Mouse (Mus musculus): Measurements from ENCODE around the gene Olfr1382.
"Not testable (repeated sequence)": the region's sequence is repeated elsewhere in the genome, so short reads cannot be mapped to it uniquely, and the experiment has no call there.

Gene Olfr1382

GRCm38 (mm10) chr11:49527947-49528346 lies at the start of gene Olfr1382:
Gene Olfr1382 (plus strand): TSS chr11:49528247.
- DNase-seq: no peak

GRCm38 (mm10) chr11:49485973-49486372 lies 42.1 kb upstream of the Olfr1382 start:
- peak; percentile 9 for DNase-seq

- DNase-seq: not testable (repeated sequence)
Measured at GRCm38 (mm10) chr11:49488770-49489169, 39.3 kb upstream of the Olfr1382 start, which contains the start of gene Olfr1385. Gene Olfr1385 (plus strand): TSS chr11:49489070.

- DNase-seq: no peak
Measured at GRCm38 (mm10) chr11:49518086-49518485, 10.0 kb upstream of the Olfr1382 start.

- no peak for DNase-seq
Measured at GRCm38 (mm10) chr11:49519348-49519747, 8.7 kb upstream of the Olfr1382 start, which contains the start of gene Olfr1383. Gene Olfr1383 (plus strand): TSS chr11:49519648.

- no peak for DNase-seq
Measured at GRCm38 (mm10) chr11:49532761-49533160, 4.7 kb downstream of the Olfr1382 start.

- DNase-seq: peak; percentile 2
Measured at GRCm38 (mm10) chr11:49536631-49537030, 8.6 kb downstream of the Olfr1382 start.

GRCm38 (mm10) chr11:49543149-49543548 lies 15.1 kb downstream of the Olfr1382 start, which contains the start of gene Olfr1381:
Gene Olfr1381 (plus strand): TSS chr11:49543449.
- peak; percentile 1 for DNase-seq

GRCm38 (mm10) chr11:49554033-49554432 lies 26.0 kb downstream of the Olfr1382 start:
- DNase-seq: peak; percentile 5

GRCm38 (mm10) chr11:49556578-49556977 lies 28.5 kb downstream of the Olfr1382 start, which contains the start of gene Olfr1380:
Gene Olfr1380 (plus strand): TSS chr11:49556878.
- DNase-seq: not testable (repeated sequence)

GRCm38 (mm10) chr11:49575054-49575453 lies 47.0 kb downstream of the Olfr1382 start:
- peak; percentile 38 for DNase-seq

GRCm38 (mm10) chr11:49580452-49580851 lies 52.4 kb downstream of the Olfr1382 start:
- not testable (repeated sequence) for DNase-seq
